Mouse (Mus musculus) testis, adult 2 months (tissue): ENCODE data around the gene Olfr412.

Experiments
- CTCF ChIP-seq: fragments of 200-500 bp; IDR thresholded peaks from 2 replicates; pipeline ENCODE4 v1.5.1; 2012; ENCODE audit warnings: low read depth, mild to moderate bottlenecking, inconsistent platforms, low read length, moderate library complexity; ENCODE audit not compliant: control insufficient read depth, insufficient read depth, insufficient replicate concordance
- POLR2A ChIP-seq: fragments of 200-500 bp; IDR thresholded peaks from 2 replicates; pipeline ENCODE4 v1.6.1; 2012; ENCODE audit warnings: low read depth, mild to moderate bottlenecking, inconsistent platforms, low read length, moderate library complexity; ENCODE audit not compliant: control insufficient read depth

- TF ChIP-seq CTCF (peak; percentile 84), POLR2A (no peak)
Measured at GRCm38 (mm10) chr11:74371393-74372100, 9.7 kb downstream of the Olfr412 start.
